Mouse (Mus musculus) CH12.LX (cell line): ENCODE data around the gene Tspan14. TPM values are rescaled to one million over a fixed set of nuclear protein-coding genes. Genes with fewer than 3 reads are reported as not detected.
A peak's percentile ranks its signal among the peaks of the same experiment; 100 is the strongest.

Experiments used
- DNase-seq: peaks from one replicate; pipeline ENCODE4 v3.0.0-alpha.2; 2013; ENCODE audit errors: extremely low read depth
- H3K27ac ChIP-seq: 2 replicates; pipeline ENCODE4 v1.5.1; 2012; ENCODE audit warnings: low read depth, mild to moderate bottlenecking, control low read depth, moderate library complexity; ENCODE audit not compliant: insufficient read depth
- H3K27me3 ChIP-seq: replicated peaks from 2 replicates; pipeline ENCODE3; 2012; ENCODE audit warnings: inconsistent platforms
- H3K36me3 ChIP-seq, 2 experiments: replicated peaks in 1 of 2; 2 replicates each; pipeline versions ENCODE3 to v1.6.1; 2012; ENCODE audit warnings: inconsistent platforms in 1 of 2, low read length in 1 of 2, mild to moderate bottlenecking in 1 of 2, mixed read lengths in 1 of 2, moderate library complexity in 1 of 2; ENCODE audit not compliant: control insufficient read depth in 1 of 2, insufficient read depth in 1 of 2
- H3K4me1 ChIP-seq, 2 experiments: 2 replicates each; pipeline ENCODE4 v1.6.1; 2012; ENCODE audit warnings: inconsistent platforms in 1 of 2, moderate library complexity in 1 of 2; ENCODE audit not compliant: insufficient read depth in 2 of 2, control insufficient read depth in 1 of 2
- H3K4me2 ChIP-seq: 2 replicates; pipeline ENCODE4 v1.6.1; 2012; ENCODE audit warnings: low read depth, mild to moderate bottlenecking, control low read depth; ENCODE audit not compliant: poor library complexity, insufficient read depth, severe bottlenecking
- H3K4me3 ChIP-seq, 3 experiments: fragments of 150-350 bp in 1 of 3; sonication (generic) in 1 of 3; replicated peaks in 1 of 3; 2 replicates each; pipeline versions ENCODE3 to v1.5.1; 2011 to 2012; ENCODE audit warnings: low read depth in 2 of 3, low read length in 2 of 3, mild to moderate bottlenecking in 2 of 3, moderate library complexity in 2 of 3, control low read depth in 1 of 3, improper control_type of control experiment in 1 of 3, inconsistent platforms in 1 of 3, mixed read lengths in 1 of 3; ENCODE audit not compliant: poor library complexity in 1 of 3
- H3K79me2 ChIP-seq: replicated peaks from 2 replicates; pipeline ENCODE4 v1.6.1; 2012; ENCODE audit warnings: mild to moderate bottlenecking, moderate library complexity; ENCODE audit not compliant: control insufficient read depth, poor library complexity, insufficient read depth, severe bottlenecking; ENCODE audit errors: extremely low read depth
- H3K9ac ChIP-seq: 2 replicates; pipeline ENCODE4 v1.6.1; 2012; ENCODE audit warnings: low read depth, mild to moderate bottlenecking, control low read depth, moderate library complexity; ENCODE audit not compliant: insufficient read depth
- H3K9me3 ChIP-seq: replicated peaks from 2 replicates; pipeline ENCODE3; 2012; ENCODE audit warnings: low read length, inconsistent platforms, mixed read lengths
- BHLHE40 ChIP-seq: IDR thresholded peaks from 2 replicates; pipeline ENCODE4 v1.6.1; 2011; ENCODE audit warnings: mild to moderate bottlenecking, low read depth, low read length, improper control_type of control experiment
- CHD1 ChIP-seq: IDR thresholded peaks from 2 replicates; pipeline ENCODE4 v1.6.1; 2012; ENCODE audit warnings: low read depth, low read length, improper control_type of control experiment, inconsistent platforms
- CHD2 ChIP-seq: IDR thresholded peaks from 2 replicates; pipeline ENCODE4 v1.6.1; 2011; ENCODE audit warnings: low read length, improper control_type of control experiment
- CTCF ChIP-seq, 2 experiments: IDR thresholded peaks in 1 of 2; conservative IDR thresholded peaks in 1 of 2; 2 replicates each; pipeline ENCODE4 v1.5.1; 2011 to 2012; ENCODE audit warnings: low read depth in 2 of 2, low read length in 2 of 2, improper control_type of control experiment in 1 of 2, inconsistent platforms in 1 of 2, mild to moderate bottlenecking in 1 of 2, moderate library complexity in 1 of 2
- E2F4 ChIP-seq: IDR thresholded peaks from 2 replicates; pipeline ENCODE4 v1.6.1; 2011; ENCODE audit warnings: low read depth, low read length, improper control_type of control experiment; ENCODE audit not compliant: insufficient replicate concordance
- ELF1 ChIP-seq: IDR thresholded peaks from 2 replicates; pipeline ENCODE4 v1.6.1; 2014; ENCODE audit warnings: low read depth, mild to moderate bottlenecking, inconsistent platforms, low read length, improper control_type of control experiment
- EP300 ChIP-seq: IDR thresholded peaks from 2 replicates; pipeline ENCODE4 v1.6.1; 2011; ENCODE audit warnings: low read length, improper control_type of control experiment
- ETS1 ChIP-seq: conservative IDR thresholded peaks from 2 replicates; pipeline ENCODE4 v1.6.1; 2012; ENCODE audit warnings: low read depth, mild to moderate bottlenecking, inconsistent platforms, low read length, improper control_type of control experiment, moderate library complexity
- GABPA ChIP-seq: IDR thresholded peaks from 2 replicates; pipeline ENCODE4 v1.6.1; 2012; ENCODE audit warnings: low read depth, low read length, improper control_type of control experiment, inconsistent platforms; ENCODE audit not compliant: insufficient replicate concordance
- HCFC1 ChIP-seq: IDR thresholded peaks from 2 replicates; pipeline ENCODE4 v1.6.1; 2012; ENCODE audit warnings: low read depth, mild to moderate bottlenecking, inconsistent platforms, low read length, improper control_type of control experiment
- IRF4 ChIP-seq: IDR thresholded peaks from 2 replicates; pipeline ENCODE4 v1.6.1; 2014; ENCODE audit warnings: low read depth, mild to moderate bottlenecking, inconsistent platforms, low read length, improper control_type of control experiment
- JUN ChIP-seq: IDR thresholded peaks from 2 replicates; pipeline ENCODE4 v1.6.1; 2011; ENCODE audit warnings: low read depth, mild to moderate bottlenecking, low read length, improper control_type of control experiment, moderate library complexity; ENCODE audit not compliant: insufficient read depth
- JUND ChIP-seq: conservative IDR thresholded peaks from 2 replicates; pipeline ENCODE4 v1.6.1; 2011; ENCODE audit warnings: low read depth, low read length, improper control_type of control experiment
- KAT2A ChIP-seq: IDR thresholded peaks from 2 replicates; pipeline ENCODE4 v1.6.1; 2012; ENCODE audit warnings: low read length, improper control_type of control experiment, inconsistent platforms; ENCODE audit not compliant: insufficient replicate concordance
- MAFK ChIP-seq: IDR thresholded peaks from 2 replicates; pipeline ENCODE4 v1.6.1; 2011; ENCODE audit warnings: low read length, improper control_type of control experiment; ENCODE audit not compliant: insufficient replicate concordance
- MAX ChIP-seq: IDR thresholded peaks from 2 replicates; pipeline ENCODE4 v1.6.1; 2011; ENCODE audit warnings: low read length, improper control_type of control experiment
- MAZ ChIP-seq: IDR thresholded peaks from 2 replicates; pipeline ENCODE4 v1.6.1; 2012; ENCODE audit warnings: low read depth, mild to moderate bottlenecking, inconsistent platforms, low read length, improper control_type of control experiment, moderate library complexity
- MEF2A ChIP-seq: IDR thresholded peaks from 2 replicates; pipeline ENCODE4 v1.6.1; 2014; ENCODE audit warnings: low read depth, mild to moderate bottlenecking, inconsistent platforms, low read length, improper control_type of control experiment, borderline replicate concordance
- MXI1 ChIP-seq: IDR thresholded peaks from 2 replicates; pipeline ENCODE4 v1.6.1; 2011; ENCODE audit warnings: mild to moderate bottlenecking, low read depth, low read length, improper control_type of control experiment
- MYC ChIP-seq: IDR thresholded peaks from 2 replicates; pipeline ENCODE4 v1.6.1; 2011; ENCODE audit warnings: low read depth, mild to moderate bottlenecking, improper control_type of control experiment, low read length
- NELFE ChIP-seq: IDR thresholded peaks from 2 replicates; pipeline ENCODE4 v1.6.1; 2011; ENCODE audit warnings: low read depth, low read length, improper control_type of control experiment
- NRF1 ChIP-seq: IDR thresholded peaks from 2 replicates; pipeline ENCODE4 v1.6.1; 2014; ENCODE audit warnings: low read depth, mild to moderate bottlenecking, inconsistent platforms, low read length, improper control_type of control experiment, moderate library complexity
- PAX5 ChIP-seq: IDR thresholded peaks from 2 replicates; pipeline ENCODE4 v1.6.1; 2012; ENCODE audit warnings: low read length, inconsistent platforms, mixed read lengths
- POLR2A ChIP-seq: IDR thresholded peaks from 2 replicates; pipeline ENCODE4 v1.6.1; 2011; ENCODE audit warnings: low read depth, mild to moderate bottlenecking, improper control_type of control experiment, low read length
- POLR2AphosphoS2 ChIP-seq: IDR thresholded peaks from 2 replicates; pipeline ENCODE4 v1.6.1; 2011; ENCODE audit warnings: low read depth, low read length, improper control_type of control experiment
- RAD21 ChIP-seq: IDR thresholded peaks from 2 replicates; pipeline ENCODE4 v1.6.1; 2011; ENCODE audit warnings: low read depth, mild to moderate bottlenecking, low read length, improper control_type of control experiment, moderate library complexity
- RCOR1 ChIP-seq: conservative IDR thresholded peaks from 2 replicates; pipeline ENCODE4 v1.6.1; 2012; ENCODE audit warnings: low read depth, mild to moderate bottlenecking, inconsistent platforms, low read length, improper control_type of control experiment
- SIN3A ChIP-seq: IDR thresholded peaks from 2 replicates; pipeline ENCODE4 v1.6.1; 2012; ENCODE audit warnings: low read length, improper control_type of control experiment, inconsistent platforms
- SMC3 ChIP-seq: IDR thresholded peaks from 2 replicates; pipeline ENCODE4 v1.6.1; 2011; ENCODE audit warnings: low read depth, low read length, improper control_type of control experiment
- TBP ChIP-seq: conservative IDR thresholded peaks from 2 replicates; pipeline ENCODE4 v1.6.1; 2011; ENCODE audit warnings: low read depth, low read length, improper control_type of control experiment
- TCF12 ChIP-seq: IDR thresholded peaks from 2 replicates; pipeline ENCODE4 v1.6.1; 2014; ENCODE audit warnings: low read depth, mild to moderate bottlenecking, inconsistent platforms, low read length, improper control_type of control experiment
- UBTF ChIP-seq: IDR thresholded peaks from 2 replicates; pipeline ENCODE4 v1.6.1; 2012; ENCODE audit warnings: low read depth, mild to moderate bottlenecking, inconsistent platforms, low read length, improper control_type of control experiment, moderate library complexity
- USF1 ChIP-seq: IDR thresholded peaks from 2 replicates; pipeline ENCODE4 v1.6.1; 2014; ENCODE audit warnings: low read depth, mild to moderate bottlenecking, inconsistent platforms, low read length, improper control_type of control experiment
- USF2 ChIP-seq: conservative IDR thresholded peaks from 2 replicates; pipeline ENCODE4 v1.6.1; 2011; ENCODE audit warnings: low read depth, low read length, improper control_type of control experiment
- ZC3H11A ChIP-seq: IDR thresholded peaks from 2 replicates; pipeline ENCODE4 v1.6.1; 2012; ENCODE audit warnings: low read depth, mild to moderate bottlenecking, inconsistent platforms, low read length, improper control_type of control experiment
- ZKSCAN1 ChIP-seq: IDR thresholded peaks from 2 replicates; pipeline ENCODE4 v1.6.1; 2012; ENCODE audit warnings: low read depth, inconsistent platforms, low read length, improper control_type of control experiment, borderline replicate concordance
- ZMIZ1 ChIP-seq: IDR thresholded peaks from 2 replicates; pipeline ENCODE4 v1.6.1; 2012; ENCODE audit warnings: low read depth, mild to moderate bottlenecking, inconsistent platforms, low read length, improper control_type of control experiment
- ZNF384 ChIP-seq: IDR thresholded peaks from 2 replicates; pipeline ENCODE4 v1.6.1; 2012; ENCODE audit warnings: low read depth, low read length, improper control_type of control experiment, inconsistent platforms
- dilution Hi-C: fragments of 300-500 bp; cut with MboI; formaldehyde crosslinking; loops from 2 replicates; pipeline ENCODE4 v1.14.3; 2020; ENCODE audit warnings: low sequenced_read_pairs; ENCODE audit not compliant: extremely low pct_unique_long_range_greater_than_20kb, extremely low pct_ligation_motif_present
- in situ Hi-C: fragments of 300-500 bp; cut with MboI; formaldehyde crosslinking; loops from 3 replicates; pipeline ENCODE4 v1.14.3; 2019; ENCODE audit warnings: low sequenced_read_pairs, low pct_ligation_motif_present, low pct_unique_long_range_greater_than_20kb, mixed read lengths
- polyA plus RNA-seq: library from polyadenylated mRNA; unstranded; fragments of >175 nt; gene quantifications from 2 replicates; pipeline ENCODE4 v1.2.1, GENCODE M21; 2012; ENCODE audit warnings: low read depth; ENCODE audit not compliant: insufficient read length
- total RNA-seq, 2 experiments: library from RNA; depleted of rRNA; stranded (reverse); fragments of 300-350 nt in 1 of 2; fragments of >200 nt in 1 of 2; gene quantifications; 2 replicates each; pipeline ENCODE4 v1.2.3; 2012 to 2014

Tspan14 gene
- total and polyA plus RNA-seq, 3 experiments: 11.6 to 19.1 (median 14.9) TPM

DNA sequence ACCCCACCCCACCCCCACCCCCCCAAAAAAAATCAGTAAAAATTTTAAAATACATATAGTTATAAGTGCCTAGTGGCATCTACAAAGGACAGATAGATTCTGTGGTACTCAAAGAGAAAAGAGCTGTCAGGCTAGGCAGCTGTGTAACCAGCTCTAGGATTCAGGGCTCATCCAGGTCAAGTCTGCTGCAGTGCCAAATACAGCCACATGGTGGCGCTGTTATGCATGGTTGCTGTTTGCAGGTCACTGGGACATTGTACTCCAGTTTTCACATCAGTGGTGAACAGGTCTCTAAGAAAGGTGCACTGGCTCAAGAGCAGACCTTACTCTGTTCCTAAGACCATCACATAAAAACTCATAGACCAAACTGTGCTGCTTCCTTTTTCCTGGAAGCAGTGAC lies 49.0 kb downstream of the Tspan14 start:
- dilution Hi-C loops: no loop called here
- Histone ChIP-seq H3K9me3 (no peaks in the 10 kb centered on the region), H3K27ac (no peak overlapping the region), H3K36me3 (peaks cover 38 to 92% of the 10 kb centered on the region in 2 experiments)
- TF ChIP-seq E2F4 (no peak), MYC (peak; percentile 53; the same call in 1 of the 2 replicates), EP300 (no peak), RCOR1 (no peak), ZMIZ1 (no peak), MAFK (no peak), USF1 (no peak), POLR2A (no peak), NELFE (no peak; the same call in 1 of the 2 replicates), MEF2A (peak; percentile 28; the same call in 1 of the 2 replicates), BHLHE40 (no peak), RAD21 (peak; percentile 95), TBP (no peak), SMC3 (peak; percentile 100), SIN3A (0 out of 2 replicates have a peak, but pooled peaks have one; percentile 28), MAX (peak; percentile 38; the same call in 1 of the 2 replicates), ZNF384 (0 out of 2 replicates have a peak, but pooled peaks have one; percentile 14), MAZ (no peak), ZC3H11A (peak; percentile 95), TCF12 (peak; percentile 52), USF2 (no peak), CHD2 (no peak), JUN (no peak), ETS1 (no peak), ZKSCAN1 (no peak), GABPA (no peak), UBTF (no peak), PAX5 (no peak), JUND (no peak; the same call in 1 of the 2 replicates), NRF1 (0 out of 2 replicates have a peak, but pooled peaks have one; percentile 14), ELF1 (no peak), HCFC1 (no peak), KAT2A (no peak), CTCF (conservative IDR thresholded peaks at IDR 0.05 in 1 of 2, IDR thresholded peaks at IDR 0.05 in 1 of 2; ENCODE audit: low read depth in 2 of 2, low read length in 2 of 2) (peak; percentile 98 to 99), POLR2AphosphoS2 (no peak), IRF4 (0 out of 2 replicates have a peak, but pooled peaks have one; percentile 24), MXI1 (no peak), CHD1 (no peak)
- TF ChIP-seq, all 38 proteins: peak for 12
- Histone ChIP-seq H3K27me3 (no peaks in the 10 kb centered on the region), H3K4me3 (no peak overlapping the region), H3K4me2 (no peak overlapping the region), H3K4me1 (peaks cover 0 to 26% of the 10 kb centered on the region in 2 experiments; a peak in 2 of 4 replicates), H3K79me2 (no peaks in the 10 kb centered on the region), H3K9ac (no peak overlapping the region)
- peak; percentile 84 for DNase-seq
- in situ Hi-C loops: loop anchor here (10.0 kb wide), 1 partner anchor 117 kb away; no protein-coding TSS in a partner anchor
